Mouse (Mus musculus): Measurements from ENCODE around the gene Slitrk3. TPM values are rescaled to one million over a fixed set of nuclear protein-coding genes. Genes with fewer than 3 reads are reported as not detected.

Slitrk3 gene
- 1.0 and 1.9 TPM in 2 replicates for polyA plus RNA-seq (2015; fragmentation: Nextera tagmentation; extraction: Ambion mirVana)

GRCm38 (mm10) chr3:73057197-73057811 is at the start of gene Slitrk3:
Gene Slitrk3 (minus strand): TSS chr3:73057803.

Other genes with a start within 250 kb of the Slitrk3 start
- not detected in 2 replicates for gene Sis, start 89.9 kb downstream of the Slitrk3 start, polyA plus RNA-seq (2015; fragmentation: Nextera tagmentation; extraction: Ambion mirVana)

Measured in urinary bladder, postnatal 0 days (tissue).